Mouse (Mus musculus): Measurements from ENCODE around the gene Gatb.

Gatb gene

DNA sequence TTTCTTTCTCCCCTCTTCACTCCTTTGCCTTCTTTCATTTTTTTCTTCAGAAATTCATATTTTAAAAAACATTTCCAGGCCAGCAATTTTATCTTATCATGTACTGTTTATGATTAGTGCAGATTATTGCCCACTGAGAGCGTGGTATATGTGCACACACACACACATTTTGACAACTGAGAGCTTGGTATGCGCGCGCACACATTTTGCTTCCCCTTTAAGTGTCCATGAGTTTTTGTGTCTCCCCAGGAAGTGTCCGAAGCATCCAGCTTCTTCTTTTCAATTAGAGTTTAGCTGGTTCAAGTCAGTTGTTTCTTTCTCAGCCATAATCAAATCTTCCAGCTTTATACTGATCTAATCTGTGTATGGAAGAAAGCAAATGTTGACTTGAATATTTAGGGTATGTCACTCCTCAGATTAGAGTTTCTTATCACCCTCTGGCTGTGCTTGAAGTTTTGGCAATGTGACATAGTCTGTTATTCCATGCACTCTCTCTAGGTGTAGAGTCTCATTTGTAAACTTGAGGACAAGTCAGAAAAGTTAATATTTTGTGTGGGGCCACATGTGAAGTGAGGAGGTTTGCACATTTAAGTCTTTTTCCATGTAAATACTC is 18.8 kb downstream of the Gatb start:
- DNase-seq (ENCODE audit: low read depth, low spot score), result no peak

DNA sequence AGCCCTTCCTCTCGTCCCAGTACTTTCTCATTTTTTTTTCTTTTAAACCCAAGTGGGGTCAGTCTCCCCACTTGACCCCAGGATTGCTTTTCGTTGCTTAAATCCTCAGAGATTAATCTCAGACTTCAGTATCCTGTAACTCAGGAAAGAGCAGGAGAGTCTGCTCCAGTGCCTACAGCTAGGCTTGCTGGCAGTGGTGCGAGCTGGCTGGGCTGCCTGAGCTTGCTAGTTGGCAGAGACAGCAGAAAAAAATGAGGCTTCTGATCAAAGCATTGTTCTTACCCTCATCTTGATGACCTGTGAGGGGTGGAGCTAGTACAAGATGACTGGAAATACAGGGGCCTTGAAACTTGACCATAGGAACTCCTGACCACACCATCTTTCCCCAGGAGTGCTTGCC is 20.5 kb downstream of the Gatb start:
- DNase-seq (ENCODE audit: low read depth, low spot score), result no peak

DNA sequence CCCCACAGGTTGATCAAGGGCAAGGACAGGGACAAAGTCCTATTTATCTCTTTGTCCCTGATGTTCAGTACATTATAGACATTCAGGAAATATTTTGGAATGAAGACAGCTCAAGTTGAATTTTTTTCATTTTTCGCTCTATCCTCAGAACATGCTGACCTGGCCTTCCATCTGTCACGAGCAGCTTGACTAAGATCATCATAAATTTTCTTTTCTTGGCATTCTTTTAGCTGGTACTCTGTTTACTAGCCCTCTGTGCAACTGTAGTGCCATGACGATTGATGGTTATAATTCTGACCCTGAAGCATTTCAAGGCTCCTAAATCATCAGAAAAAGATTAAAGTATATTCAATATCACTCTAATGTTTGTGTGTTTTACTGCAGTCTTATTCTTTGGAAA is 25.6 kb downstream of the Gatb start:
- no peak for DNase-seq (ENCODE audit: low read depth, low spot score)

- DNase-seq (ENCODE audit: low read depth, low spot score), result no peak
Observed at GRCm38 (mm10) chr3:85601841-85602305, 28.0 kb downstream of the Gatb start.

DNA sequence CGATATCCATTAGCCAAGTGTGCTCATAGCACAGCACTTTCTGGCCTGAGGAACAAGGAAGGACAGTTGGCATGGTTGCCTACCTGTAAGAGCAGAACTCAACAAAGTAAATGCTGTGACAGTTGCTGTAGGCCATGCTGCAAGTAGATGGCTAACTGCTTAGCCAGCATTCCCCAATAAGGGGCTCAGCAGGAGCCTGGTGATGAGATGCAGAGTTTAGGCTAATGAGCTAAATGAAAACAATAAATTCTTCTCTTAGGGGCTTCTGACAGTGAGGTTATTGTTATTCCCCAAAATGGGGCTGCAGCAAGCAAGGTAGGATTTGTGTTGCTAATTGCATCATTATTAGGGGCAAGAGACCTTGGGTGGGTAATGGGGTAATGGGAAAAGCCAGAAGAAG is 29.9 kb downstream of the Gatb start:
- DNase-seq (ENCODE audit: low read depth, low spot score), result no peak

- no peak for DNase-seq (ENCODE audit: low read depth, low spot score)
Observed at GRCm38 (mm10) chr3:85606912-85607311, 33.0 kb downstream of the Gatb start.

DNA sequence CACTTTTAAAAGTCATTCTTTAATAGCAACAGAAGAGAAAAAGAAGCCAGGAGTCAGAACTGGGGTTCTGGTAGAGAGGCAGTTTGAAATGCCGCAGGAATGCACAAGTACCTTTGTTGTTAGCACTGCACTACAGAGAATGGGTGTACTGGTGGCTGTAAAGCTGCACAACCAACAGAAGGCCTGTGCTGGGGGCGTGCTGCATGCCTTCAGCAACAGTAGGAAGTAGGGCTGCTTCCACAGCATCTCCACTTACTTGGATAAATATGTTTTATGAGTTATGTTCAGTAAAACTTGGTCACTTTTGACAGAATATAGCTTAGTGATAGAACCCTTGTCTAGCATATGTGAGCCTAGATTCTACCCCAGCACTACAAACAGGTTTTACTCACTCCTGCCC is 33.8 kb downstream of the Gatb start:
- no peak for DNase-seq (ENCODE audit: low read depth, low spot score)

DNA sequence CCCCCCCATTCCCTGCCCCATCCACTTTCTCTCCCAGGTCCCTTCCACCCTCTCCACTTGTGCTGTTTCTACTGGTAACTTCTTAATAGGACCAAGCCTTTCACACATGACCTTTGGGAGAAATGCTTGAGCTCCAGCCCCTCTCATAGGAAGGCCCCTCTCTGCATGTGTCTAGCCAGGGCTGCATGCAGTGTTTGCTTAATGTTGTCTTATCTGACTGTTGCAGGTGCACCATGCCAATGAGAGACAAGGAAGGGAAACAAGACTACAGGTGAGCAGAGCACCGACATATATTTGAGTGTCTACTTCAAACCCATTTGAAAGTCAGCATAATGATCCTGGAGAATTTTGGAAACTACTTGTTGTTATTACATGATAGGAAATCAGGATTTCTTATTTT is 42.5 kb downstream of the Gatb start:
- no peak for DNase-seq (ENCODE audit: low read depth, low spot score)

DNA sequence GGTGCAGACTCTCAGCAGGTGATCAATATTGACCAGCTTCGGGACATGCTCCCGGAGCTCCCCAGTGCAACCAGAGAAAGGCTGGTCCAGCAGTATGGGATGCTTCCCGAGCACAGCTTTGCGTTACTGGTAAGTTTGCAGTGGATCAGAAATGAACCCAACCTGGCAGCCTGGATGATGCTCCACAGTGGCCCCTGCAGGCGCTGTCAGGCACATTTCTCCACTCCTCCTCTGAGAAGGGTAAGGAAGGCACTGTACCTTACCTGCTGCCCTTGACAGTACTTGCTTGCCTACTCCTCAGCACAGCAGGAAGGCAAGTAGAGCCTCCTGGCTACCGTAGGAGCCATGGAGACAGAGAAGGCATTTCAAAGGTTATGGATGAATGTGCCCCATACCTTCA is 45.0 kb downstream of the Gatb start:
- no peak for DNase-seq (ENCODE audit: low read depth, low spot score)

- no peak for DNase-seq (ENCODE audit: low read depth, low spot score)
Observed at GRCm38 (mm10) chr3:85619345-85619744, 45.4 kb downstream of the Gatb start.

DNA sequence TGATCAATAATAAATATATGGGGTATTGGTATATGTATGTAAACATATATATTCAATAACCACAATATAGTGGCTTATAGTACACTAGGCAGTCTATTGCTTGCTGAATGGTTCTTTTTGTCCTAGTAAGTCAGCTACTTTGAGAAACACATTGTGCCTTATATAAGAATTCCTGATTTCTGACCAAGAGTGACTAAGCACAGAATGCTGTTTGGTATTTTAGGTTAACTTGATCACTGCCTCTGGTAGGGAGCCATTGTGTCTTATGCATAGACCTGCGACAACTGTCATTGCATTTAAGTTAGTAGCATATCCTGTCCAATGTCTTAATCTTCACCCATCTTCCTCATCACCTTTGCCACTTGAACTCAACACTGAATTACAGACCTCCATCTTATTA is 45.8 kb downstream of the Gatb start:
- DNase-seq (ENCODE audit: low read depth, low spot score), result no peak

- no peak for DNase-seq (ENCODE audit: low read depth, low spot score)
Observed at GRCm38 (mm10) chr3:85629895-85630510, 56.1 kb downstream of the Gatb start.

GRCm38 (mm10) chr3:85633733-85634132 is 59.8 kb downstream of the Gatb start:
- no peak for DNase-seq (ENCODE audit: low read depth, low spot score)

GRCm38 (mm10) chr3:85634389-85635125 is 60.6 kb downstream of the Gatb start:
- no peak for DNase-seq (ENCODE audit: low read depth, low spot score)

DNA sequence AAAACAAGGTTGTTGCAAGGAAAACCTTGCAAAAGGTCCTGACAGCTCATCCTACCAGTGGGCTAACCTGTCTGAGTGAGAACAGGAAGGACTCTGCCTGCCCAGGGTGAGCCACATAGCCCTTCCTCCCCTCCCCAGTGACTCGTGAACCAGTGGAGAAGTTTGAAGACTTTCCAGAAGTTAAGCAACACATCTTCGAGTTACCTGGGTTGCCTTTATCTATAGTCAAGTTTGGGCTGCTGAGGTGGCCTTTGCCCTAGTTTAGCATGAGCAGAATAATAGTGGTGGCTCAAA is 61.2 kb downstream of the Gatb start:
- DNase-seq (ENCODE audit: low read depth, low spot score), result no peak

DNA sequence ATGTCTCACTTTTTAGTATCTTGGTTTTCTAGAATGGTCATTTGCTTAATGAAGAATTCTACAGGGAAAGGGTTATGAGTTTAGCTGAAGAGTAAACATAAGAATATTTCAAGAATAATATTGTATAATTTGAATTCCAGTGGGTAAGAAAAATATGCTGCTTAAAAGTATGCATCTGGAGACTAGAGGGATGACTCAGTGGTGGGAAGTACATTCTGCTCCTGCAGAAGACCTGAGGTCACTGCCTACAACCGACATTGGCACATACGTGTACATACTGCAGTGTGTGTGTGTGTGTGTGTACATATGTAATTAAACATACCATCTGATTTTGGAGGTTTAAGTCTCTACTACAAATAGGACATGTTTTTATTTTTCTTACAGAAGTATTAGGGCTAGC is 61.7 kb downstream of the Gatb start:
- DNase-seq (ENCODE audit: low read depth, low spot score), result no peak

DNA sequence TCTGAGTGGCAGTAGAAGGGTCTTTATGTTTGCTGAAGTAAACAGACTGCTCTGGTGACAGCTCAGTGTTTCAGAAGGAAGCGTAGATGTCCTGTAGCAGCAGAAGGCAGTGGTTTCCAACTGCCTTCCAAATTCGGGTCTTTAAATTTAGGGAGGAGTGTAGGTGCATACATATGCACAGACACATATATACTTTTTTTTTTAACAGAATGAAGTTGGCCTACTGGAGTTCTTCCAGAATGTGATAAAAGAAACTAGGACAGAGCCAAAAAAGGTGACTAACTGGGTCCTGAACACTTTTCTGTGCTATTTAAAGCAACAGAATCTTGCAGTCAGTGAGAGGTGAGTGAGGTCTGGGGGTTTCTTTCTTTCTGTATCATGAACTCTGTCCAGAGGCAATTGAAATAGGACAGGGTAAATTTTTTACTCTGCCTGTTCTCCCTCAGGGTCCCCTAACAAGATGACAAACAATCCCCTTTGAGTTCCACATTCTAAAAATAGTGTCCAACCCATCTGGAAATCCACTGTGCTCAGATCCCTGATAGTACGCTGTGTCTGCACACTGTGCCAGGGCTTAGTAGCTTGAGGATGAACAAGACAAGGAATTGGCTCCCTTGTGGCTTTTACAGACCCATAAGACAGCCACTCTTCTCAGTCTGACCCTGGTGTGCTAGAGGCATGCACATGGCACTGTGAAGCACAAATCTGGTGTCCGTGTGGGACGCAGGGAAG is 63.0 kb downstream of the Gatb start:
- DNase-seq (ENCODE audit: low read depth, low spot score), result peak; percentile 80

DNA sequence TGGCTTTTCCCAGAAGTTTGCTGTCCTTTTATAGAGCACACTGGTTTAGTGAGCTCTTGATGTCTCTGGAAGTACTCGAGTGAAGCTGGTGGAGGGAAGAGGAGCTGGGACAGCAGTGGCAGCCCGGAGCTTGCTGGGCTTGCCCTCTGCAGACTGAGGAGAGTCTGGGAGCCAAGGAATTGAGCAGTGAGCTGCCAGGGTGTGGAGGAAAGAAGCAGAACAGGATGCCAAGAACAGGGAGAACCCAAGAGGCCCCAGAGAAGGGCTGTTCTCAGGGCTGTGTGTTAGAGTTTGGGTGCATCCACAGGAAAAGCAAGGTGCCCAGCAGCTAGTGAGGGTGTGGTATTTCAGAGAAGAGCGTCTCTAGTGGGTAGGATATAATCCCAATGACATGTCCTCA is 67.8 kb downstream of the Gatb start:
- no peak for DNase-seq (ENCODE audit: low read depth, low spot score)

DNA sequence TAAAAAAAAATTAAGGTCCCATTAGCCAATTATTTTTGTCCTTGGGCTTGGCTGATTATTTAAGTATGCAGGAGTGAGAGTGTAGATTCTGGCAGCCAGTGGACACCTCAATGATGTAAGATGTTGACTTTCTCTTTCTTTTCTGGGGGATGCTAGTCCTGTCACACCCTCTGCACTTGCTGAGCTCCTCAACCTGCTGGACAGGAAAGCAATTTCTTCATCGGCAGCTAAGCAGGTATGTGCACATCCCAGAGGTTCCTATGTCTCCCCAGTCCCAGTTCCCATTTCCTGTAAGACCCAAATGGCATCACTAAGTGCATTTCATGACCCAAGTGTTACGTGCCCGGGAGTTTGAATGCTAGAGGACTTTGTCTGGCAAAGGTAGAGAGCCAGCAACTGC is 70.9 kb downstream of the Gatb start:
- DNase-seq (ENCODE audit: low read depth, low spot score), result no peak

GRCm38 (mm10) chr3:85645517-85646004 is 71.6 kb downstream of the Gatb start:
- no peak for DNase-seq (ENCODE audit: low read depth, low spot score)

DNA sequence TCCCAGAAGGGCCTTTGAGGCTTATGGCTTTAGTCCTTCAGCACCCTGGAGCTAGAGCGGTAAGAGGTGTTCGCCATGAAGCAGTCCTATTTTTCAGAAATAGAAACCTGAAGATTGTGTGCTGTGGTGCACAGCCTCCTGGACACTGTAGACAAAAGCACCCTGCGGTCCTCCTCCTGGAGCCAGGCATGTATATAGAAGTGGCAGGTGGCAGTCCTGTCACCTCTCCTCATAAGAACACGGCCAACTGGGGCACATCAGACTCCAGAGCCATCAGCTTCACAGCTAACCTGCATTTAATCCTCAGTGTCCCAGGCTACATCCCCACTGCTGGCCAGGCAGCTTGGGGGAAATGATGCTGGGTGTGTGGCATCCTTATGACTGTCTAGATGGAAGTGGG is 75.3 kb downstream of the Gatb start:
- no peak for DNase-seq (ENCODE audit: low read depth, low spot score)

Measured in telencephalon, adult 2 months (tissue).